Mouse (Mus musculus): Measurements from ENCODE around the gene Olfr1502. TPM values are rescaled to one million over a fixed set of nuclear protein-coding genes. Genes with fewer than 3 reads are reported as not detected.

The Olfr1502 gene
- polyA plus RNA-seq, 1 experiment from 2014 or later, result not detected

Other genes starting within 250 kb of the Olfr1502 start
- not detected in 2 replicates for gene Olfr1487, start 244.4 kb upstream of the Olfr1502 start, polyA plus RNA-seq (2015; fragmentation: Nextera tagmentation; extraction: Ambion mirVana)
- gene Olfr1489, start 230.2 kb upstream of the Olfr1502 start, polyA plus RNA-seq (2015; fragmentation: Nextera tagmentation; extraction: Ambion mirVana), result not detected in 2 replicates
- gene Olfr1490, start 210.7 kb upstream of the Olfr1502 start, polyA plus RNA-seq (2015; fragmentation: Nextera tagmentation; extraction: Ambion mirVana), result not detected in 2 replicates
- gene Olfr1491, start 164.5 kb upstream of the Olfr1502 start, polyA plus RNA-seq (2015; fragmentation: Nextera tagmentation; extraction: Ambion mirVana), result not detected in 2 replicates
- gene Olfr1493-ps1, start 138.5 kb upstream of the Olfr1502 start, polyA plus RNA-seq (2015; fragmentation: Nextera tagmentation; extraction: Ambion mirVana), result not detected in 2 replicates
- gene Olfr1494, start 122.1 kb upstream of the Olfr1502 start, polyA plus RNA-seq (2015; fragmentation: Nextera tagmentation; extraction: Ambion mirVana), result not detected in 2 replicates
- not detected in 2 replicates for gene Olfr1495, start 97.2 kb upstream of the Olfr1502 start, polyA plus RNA-seq (2015; fragmentation: Nextera tagmentation; extraction: Ambion mirVana)
- not detected in 2 replicates for gene Olfr1496, start 83.9 kb upstream of the Olfr1502 start, polyA plus RNA-seq (2015; fragmentation: Nextera tagmentation; extraction: Ambion mirVana)
- not detected in 2 replicates for gene Olfr1497, start 63.6 kb upstream of the Olfr1502 start, polyA plus RNA-seq (2015; fragmentation: Nextera tagmentation; extraction: Ambion mirVana)
- not detected in 2 replicates for gene Olfr1499, start 42.3 kb upstream of the Olfr1502 start, polyA plus RNA-seq (2015; fragmentation: Nextera tagmentation; extraction: Ambion mirVana)
- not detected in 2 replicates for gene Olfr1500, start 31.3 kb upstream of the Olfr1502 start, polyA plus RNA-seq (2015; fragmentation: Nextera tagmentation; extraction: Ambion mirVana)
- gene Olfr1501, start 11.1 kb upstream of the Olfr1502 start, polyA plus RNA-seq (2015; fragmentation: Nextera tagmentation; extraction: Ambion mirVana), result not detected in 2 replicates
- gene Olfr1504, start 36.1 kb downstream of the Olfr1502 start, polyA plus RNA-seq (2015; fragmentation: Nextera tagmentation; extraction: Ambion mirVana), result not detected in 2 replicates
- not detected in 2 replicates for gene Olfr1505, start 51.7 kb downstream of the Olfr1502 start, polyA plus RNA-seq (2015; fragmentation: Nextera tagmentation; extraction: Ambion mirVana)